Mouse (Mus musculus): Measurements from ENCODE around the gene Elmo1. TPM values are rescaled to one million over a fixed set of nuclear protein-coding genes. Genes with fewer than 3 reads are reported as not detected.

The Elmo1 gene
- polyA plus RNA-seq, 1 experiment from 2014 or later, result 38.3 TPM

- ATAC-seq (ENCODE audit: low FRiP score, low TSS enrichment), result no peak
Measured at GRCm38 (mm10) chr13:20133602-20134394, 43.4 kb downstream of the Elmo1 start.

GRCm38 (mm10) chr13:20134395-20135225 lies 44.2 kb downstream of the Elmo1 start:
- no peak for ATAC-seq (ENCODE audit: low FRiP score, low TSS enrichment)
- DNase-seq, result no peak
- Histone ChIP-seq H3K4me2 (ENCODE audit: low read length) (no peak overlapping the region), H3K4me3 (replicated peaks; ENCODE audit: low read depth, low read length) (no peak overlapping the region), H3K27ac (replicated peaks; ENCODE audit: low read depth, low read length) (no peak overlapping the region), H3K36me3 (ENCODE audit: control insufficient read depth, insufficient read depth, low read length) (no peaks in the 10 kb centered on the region), H3K4me1 (ENCODE audit: control insufficient read depth, insufficient read depth, low read length) (no peaks in the 10 kb centered on the region), H3K9ac (replicated peaks; ENCODE audit: low read length) (no peak overlapping the region), H3K27me3 (ENCODE audit: control insufficient read depth, insufficient read depth, low read length) (no peaks in the 10 kb centered on the region), H3K9me3 (ENCODE audit: control insufficient read depth, low read length) (no peaks in the 10 kb centered on the region)
- WGBS, result 91% methylated on average over 18 of the region's 18 CpGs

More at GRCm38 (mm10) chr13:20133602-20134394, 43.4 kb downstream of the Elmo1 start:
- WGBS, result 59% methylated on average over 6 of the region's 6 CpGs
- Histone ChIP-seq H3K36me3 (ENCODE audit: control insufficient read depth, insufficient read depth, low read length) (no peaks in the 10 kb centered on the region), H3K4me3 (replicated peaks; ENCODE audit: low read depth, low read length) (no peak overlapping the region), H3K27me3 (ENCODE audit: control insufficient read depth, insufficient read depth, low read length) (no peaks in the 10 kb centered on the region), H3K27ac (replicated peaks; ENCODE audit: low read depth, low read length) (no peak overlapping the region), H3K4me1 (ENCODE audit: control insufficient read depth, insufficient read depth, low read length) (no peaks in the 10 kb centered on the region), H3K9me3 (ENCODE audit: control insufficient read depth, low read length) (no peaks in the 10 kb centered on the region), H3K4me2 (ENCODE audit: low read length) (no peak overlapping the region), H3K9ac (replicated peaks; ENCODE audit: low read length) (no peak overlapping the region)
- DNase-seq, result no peak

GRCm38 (mm10) chr13:20136753-20137152 lies 46.4 kb downstream of the Elmo1 start:
- ATAC-seq (ENCODE audit: low FRiP score, low TSS enrichment), result no peak
- no peak overlapping the region for H3K4me2 ChIP-seq (ENCODE audit: low read length)
- no peak overlapping the region for H3K4me3 ChIP-seq (replicated peaks; ENCODE audit: low read depth, low read length)
- H3K9me3 ChIP-seq (ENCODE audit: control insufficient read depth, low read length), result no peaks in the 10 kb centered on the region
- H3K36me3 ChIP-seq (ENCODE audit: control insufficient read depth, insufficient read depth, low read length), result no peaks in the 10 kb centered on the region
- no peaks in the 10 kb centered on the region for H3K27me3 ChIP-seq (ENCODE audit: control insufficient read depth, insufficient read depth, low read length)
- H3K4me1 ChIP-seq (ENCODE audit: control insufficient read depth, insufficient read depth, low read length), result no peaks in the 10 kb centered on the region
- H3K9ac ChIP-seq (replicated peaks; ENCODE audit: low read length), result no peak overlapping the region
- H3K27ac ChIP-seq (replicated peaks; ENCODE audit: low read depth, low read length), result no peak overlapping the region
- no peak for DNase-seq

- Histone ChIP-seq H3K27me3 (ENCODE audit: control insufficient read depth, insufficient read depth, low read length) (no peaks in the 10 kb centered on the region), H3K27ac (replicated peaks; ENCODE audit: low read depth, low read length) (no peak overlapping the region), H3K9me3 (ENCODE audit: control insufficient read depth, low read length) (no peaks in the 10 kb centered on the region), H3K9ac (replicated peaks; ENCODE audit: low read length) (no peak overlapping the region), H3K4me2 (ENCODE audit: low read length) (no peak overlapping the region), H3K4me1 (ENCODE audit: control insufficient read depth, insufficient read depth, low read length) (no peaks in the 10 kb centered on the region), H3K4me3 (replicated peaks; ENCODE audit: low read depth, low read length) (no peak overlapping the region), H3K36me3 (ENCODE audit: control insufficient read depth, insufficient read depth, low read length) (no peaks in the 10 kb centered on the region)
- ATAC-seq (ENCODE audit: low FRiP score, low TSS enrichment) (no peak), DNase-seq (no peak)
- 38% methylated on average over 3 of the region's 3 CpGs for WGBS
Measured at GRCm38 (mm10) chr13:20138466-20138865, 48.1 kb downstream of the Elmo1 start.

GRCm38 (mm10) chr13:20139060-20139459 lies 48.7 kb downstream of the Elmo1 start:
- H3K27me3 ChIP-seq (ENCODE audit: control insufficient read depth, insufficient read depth, low read length), result no peaks in the 10 kb centered on the region
- H3K4me2 ChIP-seq (ENCODE audit: low read length), result no peak overlapping the region
- no peak for DNase-seq
- H3K4me1 ChIP-seq (ENCODE audit: control insufficient read depth, insufficient read depth, low read length), result no peaks in the 10 kb centered on the region
- H3K36me3 ChIP-seq (ENCODE audit: control insufficient read depth, insufficient read depth, low read length), result no peaks in the 10 kb centered on the region
- no peak overlapping the region for H3K9ac ChIP-seq (replicated peaks; ENCODE audit: low read length)
- H3K27ac ChIP-seq (replicated peaks; ENCODE audit: low read depth, low read length), result no peak overlapping the region
- 73% methylated on average over 6 of the region's 6 CpGs for WGBS
- H3K9me3 ChIP-seq (ENCODE audit: control insufficient read depth, low read length), result no peaks in the 10 kb centered on the region
- H3K4me3 ChIP-seq (replicated peaks; ENCODE audit: low read depth, low read length), result no peak overlapping the region
- no peak for ATAC-seq (ENCODE audit: low FRiP score, low TSS enrichment)

- Histone ChIP-seq H3K4me2 (ENCODE audit: low read length) (no peak overlapping the region), H3K27me3 (ENCODE audit: control insufficient read depth, insufficient read depth, low read length) (no peaks in the 10 kb centered on the region), H3K36me3 (ENCODE audit: control insufficient read depth, insufficient read depth, low read length) (no peaks in the 10 kb centered on the region), H3K4me1 (ENCODE audit: control insufficient read depth, insufficient read depth, low read length) (no peaks in the 10 kb centered on the region), H3K4me3 (replicated peaks; ENCODE audit: low read depth, low read length) (no peak overlapping the region), H3K9me3 (ENCODE audit: control insufficient read depth, low read length) (no peaks in the 10 kb centered on the region), H3K27ac (replicated peaks; ENCODE audit: low read depth, low read length) (no peak overlapping the region), H3K9ac (replicated peaks; ENCODE audit: low read length) (no peak overlapping the region)
- ATAC-seq (ENCODE audit: low FRiP score, low TSS enrichment) (0 out of 2 replicates have a peak, but pooled peaks have one; percentile 1), DNase-seq (no peak)
- 86% methylated on average over 4 of the region's 4 CpGs for WGBS
Measured at GRCm38 (mm10) chr13:20139825-20140665, 49.6 kb downstream of the Elmo1 start.

GRCm38 (mm10) chr13:20142637-20143036 lies 52.2 kb downstream of the Elmo1 start:
- no peak overlapping the region for H3K9ac ChIP-seq (replicated peaks; ENCODE audit: low read length)
- 32% methylated on average over 1 of the region's 1 CpGs for WGBS

GRCm38 (mm10) chr13:20146848-20147247 lies 56.5 kb downstream of the Elmo1 start:
- no peak overlapping the region for H3K4me2 ChIP-seq (ENCODE audit: low read length)
- H3K36me3 ChIP-seq (ENCODE audit: control insufficient read depth, insufficient read depth, low read length), result no peaks in the 10 kb centered on the region
- no peak overlapping the region for H3K9ac ChIP-seq (replicated peaks; ENCODE audit: low read length)
- H3K4me3 ChIP-seq (replicated peaks; ENCODE audit: low read depth, low read length), result no peak overlapping the region
- DNase-seq (no peak), ATAC-seq (ENCODE audit: low FRiP score, low TSS enrichment) (no peak)
- H3K27me3 ChIP-seq (ENCODE audit: control insufficient read depth, insufficient read depth, low read length), result no peaks in the 10 kb centered on the region
- H3K27ac ChIP-seq (replicated peaks; ENCODE audit: low read depth, low read length), result no peak overlapping the region
- no peaks in the 10 kb centered on the region for H3K9me3 ChIP-seq (ENCODE audit: control insufficient read depth, low read length)
- 95% methylated on average over 4 of the region's 4 CpGs for WGBS
- H3K4me1 ChIP-seq (ENCODE audit: control insufficient read depth, insufficient read depth, low read length), result no peaks in the 10 kb centered on the region

More at GRCm38 (mm10) chr13:20142637-20143036, 52.2 kb downstream of the Elmo1 start:
- Histone ChIP-seq H3K4me3 (replicated peaks; ENCODE audit: low read depth, low read length) (no peak overlapping the region), H3K27ac (replicated peaks; ENCODE audit: low read depth, low read length) (no peak overlapping the region), H3K27me3 (ENCODE audit: control insufficient read depth, insufficient read depth, low read length) (no peaks in the 10 kb centered on the region), H3K4me2 (ENCODE audit: low read length) (no peak overlapping the region), H3K36me3 (ENCODE audit: control insufficient read depth, insufficient read depth, low read length) (no peaks in the 10 kb centered on the region), H3K4me1 (ENCODE audit: control insufficient read depth, insufficient read depth, low read length) (no peaks in the 10 kb centered on the region), H3K9me3 (ENCODE audit: control insufficient read depth, low read length) (no peaks in the 10 kb centered on the region)
- DNase-seq (no peak), ATAC-seq (ENCODE audit: low FRiP score, low TSS enrichment) (no peak)
